Mouse (Mus musculus): ENCODE data around the gene Miox. TPM values are rescaled to one million over a fixed set of nuclear protein-coding genes. Genes with fewer than 3 reads are reported as not detected.

Miox gene
- total RNA-seq, 4 experiments from 2014 or later: not detected

GRCm38 (mm10) chr15:89363051-89363450 is 28.9 kb downstream of the Miox start:
- DNase-seq (ENCODE audit: low spot score in 2 of 2): no peak

DNA sequence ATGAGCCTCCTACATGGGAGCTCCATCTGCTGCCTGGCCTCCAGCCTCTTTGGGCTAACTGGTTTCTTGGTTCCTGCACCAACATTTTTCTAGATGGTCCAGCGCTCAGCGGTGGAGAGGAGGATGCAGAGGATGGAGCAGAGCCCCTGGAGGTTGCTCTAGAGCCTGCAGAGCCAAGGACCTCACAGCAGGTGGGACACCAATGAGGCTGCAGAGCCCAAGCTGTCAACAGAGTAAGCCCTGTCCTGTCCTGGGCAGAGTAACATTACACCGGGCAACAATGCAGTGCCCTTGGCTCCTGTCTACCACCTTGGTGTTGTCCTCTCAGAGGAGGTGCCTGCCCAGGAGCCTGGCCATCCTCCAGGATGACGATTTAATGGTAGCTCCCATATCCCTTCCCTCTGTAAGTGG is 30.9 kb downstream of the Miox start:
- no peak for DNase-seq (ENCODE audit: low spot score in 2 of 2)

GRCm38 (mm10) chr15:89372068-89372467 is 37.9 kb downstream of the Miox start:
- no peak for DNase-seq (ENCODE audit: low spot score in 2 of 2)

DNA sequence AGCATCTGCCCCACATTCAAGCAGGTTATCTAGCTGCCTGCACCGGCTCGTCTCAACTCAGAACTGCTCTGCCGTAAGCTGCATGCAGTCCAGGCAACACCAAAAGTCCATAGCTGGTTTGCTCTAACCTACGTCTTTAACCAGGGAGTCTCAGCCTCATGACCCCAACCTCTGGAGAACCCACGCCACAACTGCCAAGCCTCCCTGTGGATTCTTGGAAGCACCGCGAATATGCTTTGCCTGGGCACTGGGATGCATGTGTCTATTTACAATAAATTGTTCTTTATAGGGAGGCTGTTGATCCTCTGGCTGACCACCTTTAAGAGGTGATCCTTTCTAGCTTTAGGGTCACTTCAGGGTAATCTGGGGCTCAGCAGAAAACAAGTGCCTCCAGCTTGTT is 38.3 kb downstream of the Miox start:
- no peak for DNase-seq (ENCODE audit: low spot score in 2 of 2)

DNA sequence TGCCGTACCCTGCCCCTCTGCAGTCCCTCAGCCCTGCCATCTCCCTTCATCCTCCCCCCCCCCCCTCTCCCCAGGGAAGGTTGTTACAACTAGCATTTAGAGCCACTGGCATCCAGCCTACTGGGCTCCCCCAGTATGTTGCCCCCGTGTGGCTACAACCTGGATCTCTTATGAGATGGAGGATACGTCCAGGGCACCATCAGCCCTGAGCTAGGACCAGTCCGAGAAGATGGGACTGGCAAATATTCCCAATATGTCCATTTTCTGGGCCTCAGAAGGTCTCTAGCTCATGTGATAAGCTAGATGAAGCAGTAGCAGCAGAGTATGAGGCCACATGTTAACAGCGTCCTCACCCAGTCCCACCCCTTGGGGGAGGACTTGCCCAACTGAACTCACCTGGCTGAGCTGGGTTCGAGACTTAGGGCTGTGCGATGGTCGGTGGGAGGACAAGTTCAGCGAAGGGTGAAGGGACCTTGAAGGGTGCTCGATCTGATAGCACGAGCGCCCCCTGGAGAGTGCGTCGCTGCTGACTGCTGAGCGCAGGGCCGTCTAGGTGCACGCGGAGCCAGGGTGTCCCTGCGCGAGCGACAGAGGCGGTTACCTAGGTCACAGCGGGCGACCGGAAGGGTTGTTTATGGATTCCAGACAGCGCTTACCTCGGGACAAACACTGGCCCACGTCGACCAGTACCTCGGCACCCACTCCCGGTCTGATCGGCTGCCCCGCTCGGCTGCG is 39.0 kb downstream of the Miox start:
- DNase-seq (ENCODE audit: low spot score in 2 of 2): peak; percentile 70 to 75

DNA sequence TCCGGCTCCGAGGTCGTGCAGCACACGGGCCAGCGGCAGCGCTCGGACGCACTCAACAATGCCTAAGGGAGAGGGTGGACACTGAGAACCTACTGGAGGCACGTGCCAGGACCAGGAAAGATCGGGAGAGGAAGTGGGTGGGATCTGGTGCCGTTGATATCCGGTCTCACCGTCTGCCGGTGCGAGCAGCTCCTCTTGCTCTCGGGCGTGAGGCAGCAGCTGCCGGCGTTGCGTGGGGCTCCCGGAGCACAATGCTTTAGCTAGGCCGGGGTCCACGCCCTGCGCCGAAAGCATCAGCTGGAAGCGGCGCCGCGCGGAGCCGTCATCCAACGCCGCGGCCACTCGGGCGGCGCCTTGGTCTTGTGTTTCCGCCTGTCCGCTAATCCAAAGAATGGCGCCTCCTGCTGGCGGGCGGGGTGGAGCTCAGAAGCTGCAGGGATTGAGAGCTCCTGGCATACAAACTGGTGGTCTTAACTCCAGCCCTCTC is 39.6 kb downstream of the Miox start, which contains the start of gene Sco2:
Gene Sco2, minus strand, starts transcription at position 85 of the 487 bp plus-strand sequence.
- peak; percentile 85 to 95 for DNase-seq (ENCODE audit: low spot score in 2 of 2)

- DNase-seq (ENCODE audit: low spot score in 2 of 2): no peak
Measured at GRCm38 (mm10) chr15:89374340-89374739, 40.1 kb downstream of the Miox start.

GRCm38 (mm10) chr15:89374801-89375534 is 40.8 kb downstream of the Miox start:
- DNase-seq (ENCODE audit: low spot score in 2 of 2): no peak

DNA sequence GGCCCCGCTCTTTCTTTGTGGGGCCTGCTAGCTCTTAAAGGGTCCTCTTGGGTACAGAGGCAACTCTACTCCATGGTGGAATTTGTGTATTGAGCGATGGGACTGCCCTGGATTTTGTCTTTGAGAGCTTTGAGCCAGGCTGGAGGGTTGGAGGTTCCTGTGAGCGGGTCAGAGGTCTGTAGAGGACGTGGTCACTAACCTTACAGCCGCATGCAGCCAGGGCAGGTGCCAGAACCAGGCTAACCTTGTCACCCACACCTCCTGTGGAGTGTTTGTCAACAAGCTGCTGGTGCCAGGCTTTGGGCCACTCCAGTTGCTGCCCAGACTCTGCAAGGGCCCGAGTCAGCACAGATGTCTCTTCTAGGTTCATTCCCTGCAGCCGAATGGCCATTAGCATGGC is 41.8 kb downstream of the Miox start:
- DNase-seq (ENCODE audit: low spot score in 2 of 2): peak in 1 of 2 experiments; percentile 10

DNA sequence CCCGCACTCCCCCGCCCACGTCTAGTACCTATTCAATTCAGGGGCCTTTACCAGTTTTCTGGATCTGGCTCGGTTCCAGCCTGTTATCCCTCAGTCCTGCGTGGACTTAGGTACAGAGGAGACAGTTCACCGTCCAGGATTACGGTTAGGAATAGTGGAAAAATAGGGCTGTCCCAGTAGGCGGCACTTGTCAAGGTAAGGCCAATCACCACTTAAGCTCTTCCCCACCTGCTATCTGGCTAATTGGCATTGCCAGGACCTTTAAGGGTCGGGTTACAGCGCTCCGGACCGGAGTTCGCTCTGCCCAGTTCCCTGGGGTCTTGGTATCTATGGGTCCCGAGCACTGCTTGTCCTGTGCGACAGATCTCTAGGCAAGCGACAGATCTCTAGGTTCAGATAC is 42.8 kb downstream of the Miox start, which contains the start of gene Tymp:
Gene Tymp, minus strand, starts transcription at position 83 of the 400 bp plus-strand sequence.
- DNase-seq (ENCODE audit: low spot score in 2 of 2): no peak

DNA sequence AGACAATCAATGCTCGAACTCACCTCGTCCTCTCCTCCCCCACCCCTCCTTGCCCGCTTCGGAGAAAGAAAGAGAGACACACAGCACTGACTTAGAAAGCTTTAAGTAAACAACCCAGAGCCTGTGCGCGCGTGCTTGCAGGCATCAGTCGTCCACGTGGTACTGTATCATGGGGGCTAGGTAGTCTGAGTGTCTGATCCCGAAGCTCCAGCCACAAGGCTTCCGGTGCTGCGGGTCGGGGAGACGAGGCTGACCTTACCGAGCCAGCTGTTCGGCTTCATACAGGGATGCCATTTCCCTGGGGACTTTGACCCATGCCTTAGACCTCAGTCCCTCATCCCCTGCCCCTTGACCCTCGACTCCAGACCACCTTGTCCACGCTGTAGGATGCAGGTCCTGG is 43.2 kb downstream of the Miox start:
- DNase-seq (ENCODE audit: low spot score in 2 of 2): no peak

DNA sequence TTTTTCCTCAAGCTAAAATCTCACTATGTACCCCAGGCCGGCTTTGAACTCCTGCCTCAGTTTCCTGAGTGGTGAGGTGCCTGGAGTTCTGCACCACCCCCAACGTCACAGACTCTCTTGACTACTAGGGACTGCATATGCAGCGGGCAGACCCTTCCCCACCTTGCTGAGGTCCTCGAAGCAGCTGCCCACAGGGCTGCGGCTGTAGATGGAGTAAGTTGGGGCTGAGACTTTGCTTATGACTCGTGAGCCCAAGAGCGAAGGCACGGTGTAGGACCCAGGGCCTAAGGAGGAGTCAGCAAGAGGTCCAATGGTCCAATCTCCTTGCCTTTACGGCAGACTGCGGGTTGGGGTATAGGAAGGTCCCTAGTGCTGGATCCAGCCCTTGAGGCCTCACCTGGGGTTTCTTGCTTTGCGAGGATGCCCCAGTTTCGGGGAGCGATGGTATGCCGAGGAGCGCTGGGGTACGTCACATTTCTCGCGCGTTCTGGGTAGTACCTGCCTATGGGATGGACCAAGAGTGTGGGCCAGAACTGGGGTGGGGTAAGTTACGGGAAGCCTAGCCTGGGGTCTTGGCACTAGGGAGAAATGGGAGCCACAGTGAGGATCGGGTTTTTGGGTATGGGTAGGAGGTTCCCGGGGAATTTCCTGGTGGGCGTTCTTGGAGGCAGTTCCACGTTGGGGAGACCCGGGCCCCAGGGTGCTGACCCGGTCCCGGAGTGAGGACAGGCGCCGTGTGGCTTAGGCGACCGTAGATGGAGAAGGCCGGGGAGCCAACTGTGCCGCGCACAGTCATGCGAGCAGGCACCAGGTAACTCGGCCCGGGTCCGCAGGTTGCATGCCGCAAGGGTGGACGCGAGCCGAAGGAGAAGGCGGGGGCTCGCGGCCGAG is 44.0 kb downstream of the Miox start:
- DNase-seq (ENCODE audit: low spot score in 2 of 2): no peak

DNA sequence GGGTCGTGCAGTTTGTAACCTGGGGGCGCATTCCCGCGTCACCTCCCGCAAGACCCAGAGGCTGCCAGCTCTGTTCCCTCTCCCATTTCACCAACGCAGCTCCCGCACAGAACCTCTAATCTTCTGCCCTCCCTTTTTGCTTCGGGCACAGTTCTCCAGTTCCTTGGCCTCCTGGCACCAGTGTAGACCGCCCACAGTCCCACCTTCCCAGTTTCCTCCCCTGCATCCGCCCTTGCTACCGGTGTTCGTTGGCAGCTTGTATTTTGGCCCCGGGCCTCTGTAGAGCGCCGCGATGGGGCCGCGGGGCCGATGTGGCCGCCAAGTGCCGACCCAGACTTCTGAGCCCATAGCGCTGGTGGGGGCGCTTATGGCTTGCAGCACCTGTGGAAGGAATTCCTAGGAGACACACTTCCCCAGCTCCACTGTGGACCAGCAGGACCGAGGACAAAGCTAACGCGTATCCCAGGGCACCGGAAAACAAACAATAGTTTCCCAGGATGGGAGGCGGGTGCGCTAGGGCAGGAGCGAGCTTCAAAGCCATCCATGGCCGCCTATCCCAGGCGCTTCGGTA is 44.7 kb downstream of the Miox start, which contains the start of gene Odf3b:
Gene Odf3b, minus strand, starts transcription at position 452 of the 571 bp plus-strand sequence.
- no peak for DNase-seq (ENCODE audit: low spot score in 2 of 2)

- DNase-seq (ENCODE audit: low spot score in 2 of 2): no peak
Measured at GRCm38 (mm10) chr15:89379429-89379828, 45.2 kb downstream of the Miox start.

DNA sequence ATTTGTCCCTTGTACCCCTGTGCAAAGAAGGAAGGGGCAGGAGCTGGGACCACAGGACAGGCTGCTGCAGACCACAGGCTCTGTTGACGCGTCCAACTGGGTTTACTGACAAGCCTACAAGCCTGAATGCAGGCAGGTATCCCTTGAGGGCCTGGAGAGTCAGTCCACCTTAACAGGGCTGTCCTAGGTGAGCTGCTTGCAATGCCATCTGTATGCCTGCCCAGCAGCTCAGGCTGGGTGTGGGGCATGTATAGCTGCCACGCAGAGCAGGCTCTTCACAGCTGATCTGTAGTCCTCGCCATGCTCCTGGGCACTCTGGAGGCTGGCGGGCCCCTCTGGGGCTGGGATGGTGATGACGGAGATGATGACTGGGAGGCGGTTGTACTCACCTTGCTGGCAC is 50.4 kb downstream of the Miox start, which contains the start of gene Klhdc7b:
Gene Klhdc7b, plus strand, starts transcription at position 301 of the 400 bp plus-strand sequence.
- no peak for DNase-seq (ENCODE audit: low spot score in 2 of 2)

Small RNAs within 50 kb of the gene (microRNA-seq; reads per million reads assigned to microRNA genes)
- gene Mir6959: 9.0 to 10.3 reads per million in 2 experiments

Other genes starting within 250 kb of the Miox start
- 10 to 100 TPM; 22.7 to 27.6 (median 24.7) TPM for gene Selenoo, start 245.3 kb upstream of the Miox start, total RNA-seq (2022)
- gene Tubgcp6, start 211.3 kb upstream of the Miox start, total RNA-seq (2022): 10 to 100 TPM; 27.2 to 30.8 (median 28.6) TPM
- 10 to 100 TPM; 12.5 to 17.1 (median 14.2) TPM for gene Hdac10, start 205.7 kb upstream of the Miox start, total RNA-seq (2022)
- 10 to 100 TPM in 2 of 4 experiments, 1 to 10 TPM in 2; 9.5 to 10.6 (median 10.1) TPM for gene Mapk12, start 193.7 kb upstream of the Miox start, total RNA-seq (2022)
- 10 to 100 TPM; 35.8 to 40.9 (median 39.4) TPM for gene Mapk11, start 184.8 kb upstream of the Miox start, total RNA-seq (2022)
- gene Plxnb2, start 153.6 kb upstream of the Miox start, total RNA-seq (2022): 10 to 100 TPM; 42.6 to 60.9 (median 54.8) TPM
- gene Dennd6b, start 137.9 kb upstream of the Miox start, total RNA-seq (2022): 10 to 100 TPM; 46.2 to 59.3 (median 50.7) TPM
- 100 to 1,000 TPM; 150 to 165 (median 161) TPM for gene Ppp6r2, start 122.8 kb upstream of the Miox start, total RNA-seq (2022)
- gene Sbf1, start 19.1 kb upstream of the Miox start, total RNA-seq (2022): 100 to 1,000 TPM; 230 to 240 (median 238) TPM
- not detected for gene Adm2, start 11.7 kb upstream of the Miox start, total RNA-seq (2022)
- 10 to 100 TPM; 15.7 to 22.6 (median 19.9) TPM for gene Lmf2, start 21.3 kb downstream of the Miox start, total RNA-seq (2022)
- 100 to 1,000 TPM in 3 of 4 experiments, 10 to 100 TPM in 1; 98.3 to 110 (median 107) TPM for gene Ncaph2, start 21.3 kb downstream of the Miox start, total RNA-seq (2022)
- 10 to 100 TPM; 23.2 to 28.0 (median 26.8) TPM for gene Sco2, start 39.4 kb downstream of the Miox start, total RNA-seq (2022)
- 1 to 10 TPM in 2 of 4 experiments, under 1 TPM in 2; 0.57 to 1.4 (median 0.90) TPM for gene Tymp, start 42.6 kb downstream of the Miox start, total RNA-seq (2022)
- gene Odf3b, start 44.9 kb downstream of the Miox start, total RNA-seq (2022): 1 to 10 TPM; 1.9 to 3.8 (median 2.8) TPM
- gene Klhdc7b, start 50.5 kb downstream of the Miox start, total RNA-seq (2022): 1 to 10 TPM in 1 of 4 experiments, under 1 TPM in 3; 0.70 to 1.1 (median 0.87) TPM
- not detected for gene Syce3, start 76.1 kb downstream of the Miox start, total RNA-seq (2022)
- 1 to 10 TPM; 1.2 to 2.2 (median 1.5) TPM for gene Cpt1b, start 91.5 kb downstream of the Miox start, total RNA-seq (2022)
- 1 to 10 TPM; 1.4 to 2.2 (median 1.5) TPM for gene C730034F03Rik, start 95.2 kb downstream of the Miox start, total RNA-seq (2022)
- gene Gm44502, start 95.3 kb downstream of the Miox start, total RNA-seq (2022): under 1 TPM in 1 of 4 experiments, not detected in 3; 0.37 TPM
- gene Chkb, start 95.5 kb downstream of the Miox start, total RNA-seq (2022): 10 to 100 TPM; 37.4 to 49.3 (median 42.9) TPM
- gene Mapk8ip2, start 119.5 kb downstream of the Miox start, total RNA-seq (2022): 100 to 1,000 TPM; 240 to 262 (median 246) TPM
- gene Arsa, start 143.0 kb downstream of the Miox start, total RNA-seq (2022): 10 to 100 TPM; 31.8 to 37.3 (median 35.9) TPM
- gene Shank3, start 165.2 kb downstream of the Miox start, total RNA-seq (2022): 100 to 1,000 TPM; 192 to 223 (median 197) TPM
- gene Acr, start 233.9 kb downstream of the Miox start, total RNA-seq (2022): 1 to 10 TPM; 1.6 to 3.5 (median 2.3) TPM

Data from left cerebral cortex, adult 8-10 months (tissue).